Mouse (Mus musculus): ENCODE data around the gene Safb.

GRCm38 (mm10) chr17:56655311-56655710 is 70.7 kb downstream of the Safb start:
- TF ChIP-seq POLR2A (IDR thresholded peaks at IDR 0.05; ENCODE audit: insufficient read depth, low read depth, low read length): no peak
- no peak for TF ChIP-seq CTCF (IDR thresholded peaks at IDR 0.05; ENCODE audit: insufficient read depth, low read depth, low read length)
